Mouse (Mus musculus) liver, postnatal 0 days (tissue): ENCODE measurements at regions not wholly inside any gene's neighbourhood (a gene's known extent, or its start where the extent isn't known, plus 50 kb on each side); places are given as distances from the start of the nearest gene placed in this dataset.

ENCODE experiments used
- CTCF ChIP-seq: sonication (generic); IDR thresholded peaks from 2 replicates; pipeline ENCODE4 v1.5.1; 2016; ENCODE audit warnings: antibody characterized with exemption, low read depth
- EP300 ChIP-seq: IDR thresholded peaks from 2 replicates; pipeline ENCODE4 v1.6.1; 2016; ENCODE audit warnings: antibody characterized with exemption, low read depth, mild to moderate bottlenecking

DNA sequence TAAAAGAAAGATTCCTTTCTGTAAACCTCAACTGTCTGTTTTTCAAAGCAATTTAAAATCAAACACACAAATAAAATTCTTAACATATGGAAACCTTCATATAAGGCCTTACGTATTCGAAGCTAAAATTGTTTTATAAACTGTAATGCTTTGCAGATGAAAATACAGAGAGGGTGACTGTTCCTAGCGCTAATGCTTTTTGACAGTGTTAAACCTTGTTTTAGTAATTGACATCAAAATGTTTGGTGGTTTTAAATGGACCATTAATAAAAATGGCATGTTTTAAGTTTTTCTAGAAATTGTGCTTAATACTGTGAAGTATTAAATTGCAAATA lies 194.9 kb downstream of the Tfec start:
- TF ChIP-seq EP300 (no peak), CTCF (no peak)
